ENCODE assay signal across 9 mouse cellular contexts in genomic region chr11:60202710-60203638, GRCm38 (mm10). TPM values are rescaled to one million over a fixed set of nuclear protein-coding genes. Genes with fewer than 3 reads are reported as not detected.
DNase-seq lines count a peak whose midpoint lies in the region; ATAC-seq lines count a peak whose summit lies in the region.
"Had no signal": no experiment of that assay in that cellular context is flagged by ENCODE, and none has a peak within 500 bp of the region (broad histone marks: within the 10 kb centered on the region; RNA-seq: fewer than 3 reads in every experiment).

No protein-coding gene starts in this region.

- DNase-seq in forebrain, embryonic 10.5 days (ENCODE audit: extremely low spot score, low spot score): no peak
- DNase-seq in forebrain, embryonic 11.5 days (ENCODE audit: low spot score): no peak
- peak; percentile 75 for DNase-seq in cerebellum, adult 11-12 months
- no peak for DNase-seq in forebrain, embryonic 14.5 days (ENCODE audit: low spot score)
- DNase-seq in adrenal gland, postnatal 4 days (ENCODE audit: low spot score in 2 of 2): no peak
- DNase-seq in adrenal gland, postnatal 10 days: no peak
- DNase-seq in liver, embryonic 11.5 days (ENCODE audit: low spot score): no peak

- no peak for ATAC-seq in forebrain, embryonic 11.5 days (replicated peaks; ENCODE audit: low FRiP score)
- no peak for ATAC-seq in forebrain, embryonic 14.5 days
- no peak for ATAC-seq in midbrain, embryonic 13.5 days
- no peak for ATAC-seq in liver, embryonic 11.5 days (replicated peaks; ENCODE audit: low FRiP score)

- H3K9ac ChIP-seq in forebrain, embryonic 11.5 days (ENCODE audit: low read length): no peak overlapping the region
- 0 out of 2 replicates have a peak overlapping the region, but pooled peaks have one; percentile 8 for H3K9ac ChIP-seq in forebrain, embryonic 14.5 days (ENCODE audit: low read length)
- peak overlapping the region; percentile 46 for H3K9ac ChIP-seq in midbrain, embryonic 13.5 days (replicated peaks)
- H3K9ac ChIP-seq in liver, embryonic 11.5 days (ENCODE audit: low read depth, low read length): no peak overlapping the region
- H3K9ac ChIP-seq: limb, embryonic 13.5 days had no signal

- H3K9me3 ChIP-seq in forebrain, embryonic 10.5 days: no peaks in the 10 kb centered on the region
- no peaks in the 10 kb centered on the region for H3K9me3 ChIP-seq in forebrain, embryonic 11.5 days (ENCODE audit: control insufficient read depth, low read length)
- no peaks in the 10 kb centered on the region for H3K9me3 ChIP-seq in forebrain, embryonic 14.5 days (replicated peaks; ENCODE audit: control insufficient read depth, low read length)
- H3K9me3 ChIP-seq in midbrain, embryonic 13.5 days: no peaks in the 10 kb centered on the region
- no peaks in the 10 kb centered on the region for H3K9me3 ChIP-seq in liver, embryonic 11.5 days (ENCODE audit: control insufficient read depth, low read length)
- H3K9me3 ChIP-seq: limb, embryonic 13.5 days had no signal

- H3K36me3 ChIP-seq in forebrain, embryonic 10.5 days (replicated peaks): peaks cover 99% of the 10 kb centered on the region
- H3K36me3 ChIP-seq in forebrain, embryonic 11.5 days (ENCODE audit: control insufficient read depth, insufficient read depth, low read length): peaks cover 8% of the 10 kb centered on the region
- peaks cover 92% of the 10 kb centered on the region for H3K36me3 ChIP-seq in forebrain, embryonic 14.5 days (ENCODE audit: control insufficient read depth, insufficient read depth, low read length)
- H3K36me3 ChIP-seq in midbrain, embryonic 13.5 days: peaks cover 85% of the 10 kb centered on the region
- H3K36me3 ChIP-seq in liver, embryonic 11.5 days (ENCODE audit: control insufficient read depth, insufficient read depth, low read length): peaks cover 78% of the 10 kb centered on the region

- WGBS in forebrain, embryonic 10.5 days: 94% methylated on average over 26 of the region's 26 CpGs
- WGBS in forebrain, embryonic 11.5 days: 92% methylated on average over 25 of the region's 26 CpGs
- 91% methylated on average over 26 of the region's 26 CpGs for WGBS in forebrain, embryonic 14.5 days
- WGBS in midbrain, embryonic 13.5 days: 89% methylated on average over 26 of the region's 26 CpGs
- WGBS in liver, embryonic 11.5 days: 95% methylated on average over 26 of the region's 26 CpGs

- H3K27me3 ChIP-seq in forebrain, embryonic 10.5 days (ENCODE audit: poor library complexity, severe bottlenecking): no peaks in the 10 kb centered on the region
- H3K27me3 ChIP-seq in forebrain, embryonic 11.5 days (ENCODE audit: control insufficient read depth, insufficient read depth, low read length): no peaks in the 10 kb centered on the region
- no peaks in the 10 kb centered on the region for H3K27me3 ChIP-seq in forebrain, embryonic 14.5 days (replicated peaks; ENCODE audit: control insufficient read depth, insufficient read depth, low read length)
- H3K27me3 ChIP-seq in midbrain, embryonic 13.5 days: no peaks in the 10 kb centered on the region
- no peaks in the 10 kb centered on the region for H3K27me3 ChIP-seq in liver, embryonic 11.5 days (replicated peaks; ENCODE audit: control insufficient read depth, insufficient read depth, low read length)
- H3K27me3 ChIP-seq: limb, embryonic 13.5 days had no signal

- H3K4me1 ChIP-seq in forebrain, embryonic 10.5 days: peaks cover 36% of the 10 kb centered on the region
- H3K4me1 ChIP-seq in forebrain, embryonic 11.5 days (replicated peaks; ENCODE audit: control insufficient read depth, insufficient read depth, low read length): peaks cover 6% of the 10 kb centered on the region
- peaks cover 9% of the 10 kb centered on the region for H3K4me1 ChIP-seq in forebrain, embryonic 14.5 days (ENCODE audit: control insufficient read depth, insufficient read depth, low read length)
- H3K4me1 ChIP-seq in midbrain, embryonic 13.5 days (replicated peaks): peaks cover 50% of the 10 kb centered on the region
- H3K4me1 ChIP-seq in liver, embryonic 11.5 days (replicated peaks; ENCODE audit: control insufficient read depth, insufficient read depth, low read length): peaks cover 20% of the 10 kb centered on the region

- H3K4me3 ChIP-seq in forebrain, embryonic 10.5 days: no peak overlapping the region
- H3K4me3 ChIP-seq in forebrain, embryonic 11.5 days (ENCODE audit: low read depth, low read length): no peak overlapping the region
- no peak overlapping the region for H3K4me3 ChIP-seq in forebrain, embryonic 14.5 days (ENCODE audit: low read depth, low read length)
- H3K4me3 ChIP-seq in midbrain, embryonic 13.5 days (replicated peaks): no peak overlapping the region
- no peak overlapping the region for H3K4me3 ChIP-seq in liver, embryonic 11.5 days (ENCODE audit: low read depth, low read length)
- H3K4me3 ChIP-seq: limb, embryonic 13.5 days had no signal

- no peak overlapping the region for H3K4me2 ChIP-seq in forebrain, embryonic 11.5 days (ENCODE audit: low read depth, low read length, severe bottlenecking)
- no peak overlapping the region for H3K4me2 ChIP-seq in forebrain, embryonic 14.5 days (ENCODE audit: low read length)
- H3K4me2 ChIP-seq in midbrain, embryonic 13.5 days (replicated peaks): no peak overlapping the region
- no peak overlapping the region for H3K4me2 ChIP-seq in liver, embryonic 11.5 days
- H3K4me2 ChIP-seq: limb, embryonic 13.5 days had no signal

- H3K27ac ChIP-seq in forebrain, embryonic 10.5 days: peak overlapping the region; percentile 40; the same call in 1 of the 2 replicates
- no peak overlapping the region for H3K27ac ChIP-seq in forebrain, embryonic 11.5 days (ENCODE audit: low read depth, low read length)
- peak overlapping the region; percentile 52; the same call in 1 of the 2 replicates for H3K27ac ChIP-seq in forebrain, embryonic 14.5 days (ENCODE audit: low read depth, low read length)
- H3K27ac ChIP-seq in midbrain, embryonic 13.5 days: peak overlapping the region; percentile 70
- no peak overlapping the region for H3K27ac ChIP-seq in liver, embryonic 11.5 days (ENCODE audit: low read depth, low read length)
- H3K27ac ChIP-seq: limb, embryonic 13.5 days had no signal

RNA-seq across cellular contexts. Expression of gene Srebf1, which starts 19.4 kb away (rescaled TPM):
- polyA plus RNA-seq in forebrain, embryonic 10.5 days (2016; fragmentation: Nextera tagmentation; extraction: Ambion mirVana): 59.3 and 66.1 TPM in 2 replicates
- polyA plus RNA-seq in forebrain, embryonic 11.5 days (2014; fragmentation: Nextera tagmentation; extraction: Ambion mirVana): 63.9 and 68.7 TPM in 2 replicates
- 42.6 and 44.3 TPM in 2 replicates for polyA plus RNA-seq in forebrain, embryonic 14.5 days (2014; fragmentation: Nextera tagmentation; extraction: Ambion mirVana)
- 38.5 and 46.0 TPM in 2 replicates for polyA plus RNA-seq in midbrain, embryonic 13.5 days (2015; fragmentation: Nextera tagmentation; extraction: Ambion mirVana)
- 100 to 1,000 TPM; 135 to 160 TPM for total RNA-seq in adrenal gland, postnatal 4 days (2021)
- total RNA-seq in adrenal gland, postnatal 10 days (2021): 100 to 1,000 TPM; 126 to 185 TPM
- 78.2 and 78.7 TPM in 2 replicates for polyA plus RNA-seq in liver, embryonic 11.5 days (2014; fragmentation: Nextera tagmentation; extraction: Ambion mirVana)

Comparison
In these comparisons a context has a peak if more than half of its experiments do, and no peak if none do; other contexts are left out.
1. H3K27ac ChIP-seq: peak in forebrain, embryonic 10.5 days (single experiment), forebrain, embryonic 14.5 days (single experiment) and midbrain, embryonic 13.5 days (single experiment); none in forebrain, embryonic 11.5 days (single experiment) and liver, embryonic 11.5 days (single experiment).
2. H3K9ac ChIP-seq: peak in forebrain, embryonic 14.5 days (single experiment) and midbrain, embryonic 13.5 days (single experiment); none in forebrain, embryonic 11.5 days (single experiment) and liver, embryonic 11.5 days (single experiment).